ENCODE assay signal across 8 mouse cellular contexts in the genomic region with DNA sequence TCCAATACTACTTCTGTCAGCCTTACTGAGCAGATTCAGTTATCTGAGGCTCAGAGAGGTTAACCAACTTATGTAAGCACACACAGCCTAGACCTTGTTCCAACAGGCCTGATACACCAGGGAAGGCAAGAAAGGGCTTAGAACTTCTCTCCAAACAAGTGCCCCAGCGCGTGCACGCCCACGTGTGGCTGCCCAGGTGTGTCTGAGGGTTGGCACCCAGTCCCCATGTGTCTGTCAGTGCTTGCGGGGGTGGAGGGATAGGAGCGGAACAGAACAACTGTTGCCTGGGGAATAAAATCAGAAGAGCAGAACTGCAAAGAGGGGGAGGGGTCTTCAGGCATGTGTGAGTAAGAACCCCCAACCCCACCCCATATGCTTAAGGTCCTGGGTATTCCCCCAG. TPM values are rescaled to one million over a fixed set of nuclear protein-coding genes. Genes with fewer than 3 reads are reported as not detected.
DNase-seq lines count a peak whose midpoint lies in the region; ATAC-seq lines count a peak whose summit lies in the region.

No protein-coding gene starts in this region.

- DNase-seq in adrenal gland, postnatal 14 days: peak; percentile 48
- DNase-seq in adrenal gland, adult 8-10 months: no peak
- peak; percentile 45 for DNase-seq in testis, postnatal 10 days (ENCODE audit: low spot score)
- no peak for DNase-seq in testis, postnatal 14 days (ENCODE audit: low spot score)
- peak; percentile 61 for DNase-seq in lung, postnatal 36 days
- DNase-seq in thymus, postnatal 4 days: peak; percentile 87
- DNase-seq in yolk sac, embryonic 10.5 days (ENCODE audit: low spot score): no peak

- ATAC-seq in megakaryocyte, adult 5-6 weeks (ENCODE audit: poor library complexity, severe bottlenecking): no peak

RNA-seq across cellular contexts. Expression of a gene that starts 31.7 kb away (rescaled TPM):
- 49.5 and 50.6 TPM in 2 replicates for total RNA-seq in adrenal gland, postnatal 14 days (2021)
- total RNA-seq in adrenal gland, adult 8-10 months (2022): 10 to 100 TPM; 59.3 to 67.0 (median 62.9) TPM
- 21.9 and 26.0 TPM in 2 replicates for total RNA-seq in megakaryocyte, adult 5-6 weeks (2015)
- 17.3 and 18.5 TPM in 2 replicates for total RNA-seq in megakaryocyte, adult 5-6 weeks (2017)

RNA-seq across cellular contexts. Expression of a gene that starts 40.5 kb away (rescaled TPM):
- 70.5 and 103 TPM in 2 replicates for total RNA-seq in adrenal gland, postnatal 14 days (2021)
- total RNA-seq in adrenal gland, adult 8-10 months (2022): 10 to 100 TPM; 27.9 to 91.5 (median 34.7) TPM
- 2.2 and 2.4 TPM in 2 replicates for total RNA-seq in megakaryocyte, adult 5-6 weeks (2015)
- 0.94 and 1.2 TPM in 2 replicates for total RNA-seq in megakaryocyte, adult 5-6 weeks (2017)

Comparison
In these comparisons a context has a peak if more than half of its experiments do, and no peak if none do; other contexts are left out.
1. DNase-seq: peak in adrenal gland, postnatal 14 days (single experiment), testis, postnatal 10 days (single experiment), lung, postnatal 36 days (single experiment) and thymus, postnatal 4 days (single experiment); none in adrenal gland, adult 8-10 months (single experiment), testis, postnatal 14 days (single experiment) and yolk sac, embryonic 10.5 days (single experiment).
2. RNA of a gene that starts 40.5 kb away (total RNA-seq): 70.5 to 103 TPM in adrenal gland, postnatal 14 days and 27.9 to 91.5 TPM in adrenal gland, adult 8-10 months; 0.94 to 2.4 TPM in megakaryocyte, adult 5-6 weeks; every median in the first group is over 4 times any median in the second.